Mouse (Mus musculus): ENCODE data around the gene Krtap2-4. TPM values are rescaled to one million over a fixed set of nuclear protein-coding genes. Genes with fewer than 3 reads are reported as not detected.

Krtap2-4 gene
- polyA plus RNA-seq, 1 experiment from 2014 or later: not detected

GRCm38 (mm10) chr11:99583245-99583704, 31.4 kb downstream of the Krtap2-4 start, which contains the start of gene Krtap1-4:
Gene Krtap1-4, minus strand, starts transcription at chr11:99583654.
- DNase-seq (ENCODE audit: low spot score): no peak

DNA sequence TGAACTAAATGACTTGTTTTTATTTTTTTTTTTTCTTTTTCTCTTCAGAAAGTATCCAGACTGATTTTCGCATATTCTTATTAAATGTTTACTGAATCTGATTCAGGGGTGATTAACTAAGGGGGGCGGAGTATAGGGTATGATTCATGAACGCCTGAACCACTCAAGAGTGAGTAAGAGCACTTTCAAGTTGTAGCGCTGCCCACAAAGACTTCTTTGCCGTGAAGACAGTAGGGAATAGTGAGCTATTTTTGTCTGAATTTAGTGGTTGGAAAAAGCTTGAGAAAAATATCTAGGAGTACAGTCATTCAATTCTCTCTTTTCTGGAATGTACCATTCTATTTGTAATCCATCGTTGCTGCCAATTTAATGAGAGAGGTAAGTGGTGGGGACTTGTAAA, 33.1 kb downstream of the Krtap2-4 start:
- DNase-seq (ENCODE audit: low spot score): no peak

DNA sequence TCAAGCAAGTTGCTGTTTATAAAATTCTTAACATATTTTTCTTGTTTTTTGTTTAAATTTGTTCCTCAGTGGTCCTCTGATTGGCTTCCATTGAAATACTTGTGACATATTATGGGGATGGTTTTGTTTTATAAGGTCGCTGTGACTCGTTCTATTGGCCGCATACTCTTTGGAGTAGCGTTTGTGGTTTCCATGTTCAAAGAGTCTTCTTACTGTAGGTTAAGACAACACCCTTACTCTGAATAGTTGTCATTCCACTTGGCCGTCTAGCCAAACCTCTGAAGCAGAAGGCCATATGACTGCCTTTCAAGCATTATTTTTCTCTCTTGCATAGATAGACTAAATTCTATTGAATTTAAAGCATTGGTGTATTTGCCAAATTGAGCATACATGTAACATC, 33.6 kb downstream of the Krtap2-4 start:
- DNase-seq (ENCODE audit: low spot score): no peak

GRCm38 (mm10) chr11:99580636-99581035, 34.0 kb downstream of the Krtap2-4 start, which contains the start of gene Krtap1-5:
Gene Krtap1-5, minus strand, starts transcription at chr11:99581016.
- DNase-seq (ENCODE audit: low spot score): no peak

- peak; percentile 59 for DNase-seq (ENCODE audit: low spot score)
These were observed 40.5 kb downstream of the Krtap2-4 start for GRCm38 (mm10) chr11:99574106-99574505.

DNA sequence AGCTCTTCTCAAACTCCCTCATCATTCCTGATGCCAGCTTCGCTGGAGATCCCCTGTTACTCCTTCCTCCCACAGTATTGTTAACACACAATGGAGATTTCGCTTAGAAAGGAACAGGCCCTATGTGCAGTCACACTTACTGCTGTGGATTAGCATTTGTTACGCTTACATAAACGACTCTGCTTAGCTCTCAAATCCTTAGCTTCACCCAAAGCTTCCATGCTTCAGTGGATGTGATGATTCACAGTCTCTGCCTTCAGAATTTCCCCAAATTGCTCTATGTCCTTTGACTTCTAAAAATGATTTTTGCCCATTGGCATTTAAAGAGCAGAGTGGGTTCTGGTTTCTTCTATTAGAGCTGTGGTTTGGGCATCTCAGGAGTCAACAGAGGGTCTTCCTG, 41.5 kb downstream of the Krtap2-4 start:
- DNase-seq (ENCODE audit: low spot score): no peak

DNA sequence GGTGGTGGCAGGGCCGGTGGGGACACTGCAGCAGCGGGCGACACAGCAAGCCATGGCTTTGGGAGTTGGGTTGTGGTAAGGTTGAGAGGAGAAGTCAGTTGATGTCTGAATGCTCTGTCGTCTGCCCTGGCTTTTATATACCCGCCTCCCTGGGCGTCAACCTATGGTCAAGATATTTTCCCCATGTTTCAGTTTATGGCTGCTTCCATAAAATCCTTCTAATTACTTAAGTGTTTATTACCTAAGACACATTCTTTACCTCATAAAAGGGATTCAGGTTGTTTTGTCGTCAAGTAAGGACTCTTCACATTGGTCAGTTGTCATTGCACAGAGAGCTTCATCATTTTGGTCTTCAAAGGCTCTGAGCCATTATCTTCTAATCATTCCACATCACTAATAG, 48.1 kb downstream of the Krtap2-4 start, which contains the start of gene Krtap3-1:
TSS of gene Krtap3-1 (minus strand) at position 101 of the 400 bp plus-strand sequence.
- no peak for DNase-seq (ENCODE audit: low spot score)

Other genes starting within 250 kb of the Krtap2-4 start
- gene Krt28, start 239.9 kb downstream of the Krtap2-4 start, polyA plus RNA-seq (2015; fragmentation: Nextera tagmentation; extraction: Ambion mirVana): 0.27 and 0.30 TPM in 2 replicates
- 44.9 and 47.3 TPM in 2 replicates for gene Krt10, start 225.5 kb downstream of the Krtap2-4 start, polyA plus RNA-seq (2015; fragmentation: Nextera tagmentation; extraction: Ambion mirVana)
- gene Krt12, start 192.6 kb downstream of the Krtap2-4 start, polyA plus RNA-seq (2015; fragmentation: Nextera tagmentation; extraction: Ambion mirVana): 0.52 and 0.63 TPM in 2 replicates
- gene Krt20, start 176.7 kb downstream of the Krtap2-4 start, polyA plus RNA-seq (2015; fragmentation: Nextera tagmentation; extraction: Ambion mirVana): 1.6 TPM in 2 replicates
- gene Krt23, start 121.7 kb downstream of the Krtap2-4 start, polyA plus RNA-seq (2015; fragmentation: Nextera tagmentation; extraction: Ambion mirVana): 1.8 and 2.4 TPM in 2 replicates
- not detected in 2 replicates for gene Krt39, start 93.5 kb downstream of the Krtap2-4 start, polyA plus RNA-seq (2015; fragmentation: Nextera tagmentation; extraction: Ambion mirVana)
- gene Krt40, start 71.7 kb downstream of the Krtap2-4 start, polyA plus RNA-seq (2015; fragmentation: Nextera tagmentation; extraction: Ambion mirVana): not detected in 2 replicates
- gene Krtap3-3, start 64.0 kb downstream of the Krtap2-4 start, polyA plus RNA-seq (2015; fragmentation: Nextera tagmentation; extraction: Ambion mirVana): 0.33 TPM in 1 of 2 replicates, not detected in the other
- gene Krtap3-2, start 58.0 kb downstream of the Krtap2-4 start, polyA plus RNA-seq (2015; fragmentation: Nextera tagmentation; extraction: Ambion mirVana): not detected in 2 replicates
- not detected in 2 replicates for gene Gm11939, start 55.4 kb downstream of the Krtap2-4 start, polyA plus RNA-seq (2015; fragmentation: Nextera tagmentation; extraction: Ambion mirVana)
- gene Krtap3-1, start 48.2 kb downstream of the Krtap2-4 start, polyA plus RNA-seq (2015; fragmentation: Nextera tagmentation; extraction: Ambion mirVana): not detected in 2 replicates
- not detected in 2 replicates for gene Krtap1-5, start 33.8 kb downstream of the Krtap2-4 start, polyA plus RNA-seq (2015; fragmentation: Nextera tagmentation; extraction: Ambion mirVana)
- not detected in 2 replicates for gene Krtap1-4, start 31.2 kb downstream of the Krtap2-4 start, polyA plus RNA-seq (2015; fragmentation: Nextera tagmentation; extraction: Ambion mirVana)
- gene Krtap1-3, start 23.5 kb downstream of the Krtap2-4 start, polyA plus RNA-seq (2015; fragmentation: Nextera tagmentation; extraction: Ambion mirVana): not detected in 2 replicates
- gene Krtap9-3, start 16.7 kb downstream of the Krtap2-4 start, polyA plus RNA-seq (2015; fragmentation: Nextera tagmentation; extraction: Ambion mirVana): not detected in 2 replicates
- not detected in 2 replicates for gene Gm11938, start 11.5 kb downstream of the Krtap2-4 start, polyA plus RNA-seq (2015; fragmentation: Nextera tagmentation; extraction: Ambion mirVana)
- gene Gm11937, start 4.7 kb downstream of the Krtap2-4 start, polyA plus RNA-seq (2015; fragmentation: Nextera tagmentation; extraction: Ambion mirVana): not detected in 2 replicates
- 0.27 TPM in 1 of 2 replicates, not detected in the other for gene Gm11562, start 5.6 kb upstream of the Krtap2-4 start, polyA plus RNA-seq (2015; fragmentation: Nextera tagmentation; extraction: Ambion mirVana)
- not detected in 2 replicates for gene Krtap4-1, start 13.4 kb upstream of the Krtap2-4 start, polyA plus RNA-seq (2015; fragmentation: Nextera tagmentation; extraction: Ambion mirVana)
- not detected in 2 replicates for gene Krtap4-2, start 20.2 kb upstream of the Krtap2-4 start, polyA plus RNA-seq (2015; fragmentation: Nextera tagmentation; extraction: Ambion mirVana)
- gene Krtap4-7, start 29.2 kb upstream of the Krtap2-4 start, polyA plus RNA-seq (2015; fragmentation: Nextera tagmentation; extraction: Ambion mirVana): not detected in 2 replicates
- not detected in 2 replicates for gene Gm11555, start 35.4 kb upstream of the Krtap2-4 start, polyA plus RNA-seq (2015; fragmentation: Nextera tagmentation; extraction: Ambion mirVana)
- gene Gm11563, start 44.1 kb upstream of the Krtap2-4 start, polyA plus RNA-seq (2015; fragmentation: Nextera tagmentation; extraction: Ambion mirVana): not detected in 2 replicates
- not detected in 2 replicates for gene Krtap4-6, start 51.1 kb upstream of the Krtap2-4 start, polyA plus RNA-seq (2015; fragmentation: Nextera tagmentation; extraction: Ambion mirVana)
- not detected in 2 replicates for gene Gm14190, start 75.9 kb upstream of the Krtap2-4 start, polyA plus RNA-seq (2015; fragmentation: Nextera tagmentation; extraction: Ambion mirVana)
- not detected in 2 replicates for gene Gm14180, start 119.4 kb upstream of the Krtap2-4 start, polyA plus RNA-seq (2015; fragmentation: Nextera tagmentation; extraction: Ambion mirVana)
- not detected in 2 replicates for gene Gm11595, start 158.1 kb upstream of the Krtap2-4 start, polyA plus RNA-seq (2015; fragmentation: Nextera tagmentation; extraction: Ambion mirVana)
- gene Krtap4-8, start 165.9 kb upstream of the Krtap2-4 start, polyA plus RNA-seq (2015; fragmentation: Nextera tagmentation; extraction: Ambion mirVana): not detected in 2 replicates
- not detected in 2 replicates for gene Krtap4-9, start 170.4 kb upstream of the Krtap2-4 start, polyA plus RNA-seq (2015; fragmentation: Nextera tagmentation; extraction: Ambion mirVana)
- not detected in 2 replicates for gene Gm11596, start 178.6 kb upstream of the Krtap2-4 start, polyA plus RNA-seq (2015; fragmentation: Nextera tagmentation; extraction: Ambion mirVana)
- not detected in 2 replicates for gene Gm11569, start 184.1 kb upstream of the Krtap2-4 start, polyA plus RNA-seq (2015; fragmentation: Nextera tagmentation; extraction: Ambion mirVana)
- not detected in 2 replicates for gene Gm11554, start 189.6 kb upstream of the Krtap2-4 start, polyA plus RNA-seq (2015; fragmentation: Nextera tagmentation; extraction: Ambion mirVana)
- not detected in 2 replicates for gene Krtap4-13, start 195.0 kb upstream of the Krtap2-4 start, polyA plus RNA-seq (2015; fragmentation: Nextera tagmentation; extraction: Ambion mirVana)
- gene Gm11564, start 200.8 kb upstream of the Krtap2-4 start, polyA plus RNA-seq (2015; fragmentation: Nextera tagmentation; extraction: Ambion mirVana): not detected in 2 replicates
- not detected in 2 replicates for gene 2300003K06Rik, start 223.2 kb upstream of the Krtap2-4 start, polyA plus RNA-seq (2015; fragmentation: Nextera tagmentation; extraction: Ambion mirVana)
- gene Krtap4-16, start 236.8 kb upstream of the Krtap2-4 start, polyA plus RNA-seq (2015; fragmentation: Nextera tagmentation; extraction: Ambion mirVana): not detected in 2 replicates
- gene Gm11568, start 243.1 kb upstream of the Krtap2-4 start, polyA plus RNA-seq (2015; fragmentation: Nextera tagmentation; extraction: Ambion mirVana): not detected in 2 replicates
- not detected in 2 replicates for gene Gm11559, start 249.6 kb upstream of the Krtap2-4 start, polyA plus RNA-seq (2015; fragmentation: Nextera tagmentation; extraction: Ambion mirVana)

Measured in thymus, postnatal 0 days (tissue).